Mouse (Mus musculus): ENCODE data around the gene Grin2a. TPM values are rescaled to one million over a fixed set of nuclear protein-coding genes. Genes with fewer than 3 reads are reported as not detected.

The Grin2a gene
- total RNA-seq, 2 experiments from 2014 or later = 0.26 to 0.27 TPM

- DNase-seq = no peak
Observed at GRCm38 (mm10) chr16:9964469-9964868, 30.9 kb downstream of the Grin2a start.

- no peak for DNase-seq
Observed at GRCm38 (mm10) chr16:9962482-9962881, 32.9 kb downstream of the Grin2a start.

GRCm38 (mm10) chr16:9959340-9959739 is 36.0 kb downstream of the Grin2a start:
- no peak for DNase-seq

- DNase-seq = no peak
Observed at GRCm38 (mm10) chr16:9954266-9954665, 41.1 kb downstream of the Grin2a start.

- DNase-seq = no peak
Observed at GRCm38 (mm10) chr16:9953396-9953831, 41.9 kb downstream of the Grin2a start.

GRCm38 (mm10) chr16:9949250-9949649 is 46.1 kb downstream of the Grin2a start:
- DNase-seq = no peak

- no peak for DNase-seq
Observed at GRCm38 (mm10) chr16:9947430-9947829, 47.9 kb downstream of the Grin2a start.

GRCm38 (mm10) chr16:9944836-9945235 is 50.5 kb downstream of the Grin2a start:
- DNase-seq = no peak

GRCm38 (mm10) chr16:9941306-9941930 is 53.9 kb downstream of the Grin2a start:
- DNase-seq = no peak

- DNase-seq = no peak
Observed at GRCm38 (mm10) chr16:9940716-9941115, 54.6 kb downstream of the Grin2a start.

- DNase-seq = no peak
Observed at GRCm38 (mm10) chr16:9910672-9911071, 84.7 kb downstream of the Grin2a start.

- no peak for DNase-seq
Observed at GRCm38 (mm10) chr16:9909225-9909624, 86.1 kb downstream of the Grin2a start.

GRCm38 (mm10) chr16:9904443-9904842 is 90.9 kb downstream of the Grin2a start:
- DNase-seq = no peak

GRCm38 (mm10) chr16:9902680-9903463 is 92.5 kb downstream of the Grin2a start:
- DNase-seq = no peak

GRCm38 (mm10) chr16:9901433-9901832 is 93.9 kb downstream of the Grin2a start:
- DNase-seq = no peak

- DNase-seq = no peak
Observed at GRCm38 (mm10) chr16:9900996-9901395, 94.4 kb downstream of the Grin2a start.

- no peak for DNase-seq
Observed at GRCm38 (mm10) chr16:9900196-9900595, 95.2 kb downstream of the Grin2a start.

GRCm38 (mm10) chr16:9899176-9899575 is 96.2 kb downstream of the Grin2a start:
- DNase-seq = no peak

- DNase-seq = no peak
Observed at GRCm38 (mm10) chr16:9895581-9895980, 99.8 kb downstream of the Grin2a start.

GRCm38 (mm10) chr16:9886155-9886554 is 109.2 kb downstream of the Grin2a start:
- no peak for DNase-seq

- DNase-seq = no peak
Observed at GRCm38 (mm10) chr16:9884141-9884540, 111.2 kb downstream of the Grin2a start.

GRCm38 (mm10) chr16:9882420-9882819 is 112.9 kb downstream of the Grin2a start:
- no peak for DNase-seq

GRCm38 (mm10) chr16:9873001-9873400 is 122.4 kb downstream of the Grin2a start:
- no peak for DNase-seq

- DNase-seq = no peak
Observed at GRCm38 (mm10) chr16:9865710-9866109, 129.7 kb downstream of the Grin2a start.

Data from gastrocnemius, postnatal 10 days (tissue).